Comparison of ENCODE assay signal across 10 mouse cellular contexts in the genomic region with DNA sequence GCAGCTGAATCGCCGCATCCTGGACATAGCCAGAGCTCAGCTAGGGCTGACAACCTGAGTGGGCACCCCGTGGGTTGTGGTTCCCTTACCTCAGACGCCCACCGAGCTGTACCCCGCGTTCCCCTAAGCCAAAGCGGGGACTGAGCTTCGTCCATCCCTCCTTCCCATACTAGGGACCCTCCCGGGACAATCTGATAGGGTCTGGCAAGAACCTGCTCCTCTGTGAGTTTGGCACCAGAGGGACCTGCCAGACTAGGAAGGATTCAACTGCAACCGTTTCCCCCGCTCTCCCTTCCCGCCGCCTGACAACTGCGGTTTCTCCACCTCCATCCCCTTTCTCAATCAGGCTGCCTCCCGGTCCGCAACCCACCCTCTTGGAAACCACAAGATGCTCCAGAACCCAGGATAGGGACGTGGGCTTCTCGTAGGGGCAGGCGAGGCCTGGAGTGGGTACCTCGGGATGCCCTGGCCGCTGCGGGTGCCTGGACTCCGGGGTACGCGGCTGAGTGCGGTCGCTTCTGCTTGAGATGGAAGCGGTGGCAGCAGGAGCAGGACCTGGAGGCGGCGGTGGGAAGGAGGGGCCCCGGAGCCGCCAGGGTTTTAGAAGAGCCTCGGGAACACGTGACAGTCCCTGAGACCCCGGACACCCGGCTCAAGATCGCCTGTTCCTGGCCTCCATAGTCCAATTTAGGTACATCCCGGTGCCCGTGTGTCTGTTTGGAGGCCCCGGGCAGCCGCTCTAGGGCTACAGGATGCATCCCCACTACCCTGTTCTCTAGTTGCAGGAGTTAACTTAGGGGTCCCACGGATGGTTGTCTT. TPM values are rescaled to one million over a fixed set of nuclear protein-coding genes. Genes with fewer than 3 reads are reported as not detected.
DNase-seq lines count a peak whose midpoint lies in the region; ATAC-seq lines count a peak whose summit lies in the region.
"Had no signal": no experiment of that assay in that cellular context is flagged by ENCODE, and none has a peak within 500 bp of the region (broad histone marks: within the 10 kb centered on the region; RNA-seq: fewer than 3 reads in every experiment).

A gene (minus strand): TSS at position 618 of the 819 bp plus-strand sequence.

- DNase-seq in cerebellum, postnatal 10 days: peak; percentile 55 to 60
- no peak for DNase-seq in cerebellum, adult 9-10 months
- peak; percentile 38 for DNase-seq in ES-CJ7 (ENCODE audit: low read depth, low spot score)
- DNase-seq in left cerebral cortex, adult 8-10 months (ENCODE audit: low spot score in 2 of 2): peak; percentile 20 to 50
- DNase-seq in spleen, postnatal 4 days (ENCODE audit: low spot score in 2 of 2): no peak
- no peak for DNase-seq in thymus, postnatal 4 days

- no peaks in the 10 kb centered on the region for H3K27me3 ChIP-seq in forebrain, embryonic 15.5 days
- H3K27me3 ChIP-seq in neural tube, embryonic 13.5 days: peaks cover 8% of the 10 kb centered on the region

- H3K36me3 ChIP-seq in forebrain, embryonic 15.5 days: no peaks in the 10 kb centered on the region
- no peaks in the 10 kb centered on the region for H3K36me3 ChIP-seq in neural tube, embryonic 13.5 days

- H3K27ac ChIP-seq in forebrain, embryonic 15.5 days (replicated peaks): no peak within 1 kb of the TSS
- peak within 1 kb of the TSS; percentile 11; the same call in 1 of the 2 replicates for H3K27ac ChIP-seq in neural tube, embryonic 13.5 days (replicated peaks)

- no peaks in the 10 kb centered on the region for H3K9me3 ChIP-seq in forebrain, embryonic 15.5 days
- no peaks in the 10 kb centered on the region for H3K9me3 ChIP-seq in neural tube, embryonic 13.5 days

- peak; percentile 84 for ATAC-seq in forebrain, embryonic 15.5 days (replicated peaks)
- peak; percentile 71 for ATAC-seq in neural tube, embryonic 13.5 days (ENCODE audit: low read depth)

- peak within 1 kb of the TSS; percentile 64 for H3K4me2 ChIP-seq in forebrain, embryonic 15.5 days (replicated peaks)
- peak within 1 kb of the TSS; percentile 70 for H3K4me2 ChIP-seq in neural tube, embryonic 13.5 days

- H3K9ac ChIP-seq in forebrain, embryonic 15.5 days (replicated peaks): peak within 1 kb of the TSS; percentile 71
- peak within 1 kb of the TSS; percentile 78 for H3K9ac ChIP-seq in neural tube, embryonic 13.5 days

- H3K4me1 ChIP-seq in forebrain, embryonic 15.5 days: peaks cover 4% of the 10 kb centered on the region; the same call in 1 of the 2 replicates
- H3K4me1 ChIP-seq in neural tube, embryonic 13.5 days (replicated peaks): peaks cover 21% of the 10 kb centered on the region

- 2% methylated on average over 43 of the region's 43 CpGs for WGBS in forebrain, embryonic 15.5 days
- WGBS in neural tube, embryonic 13.5 days: 2% methylated on average over 43 of the region's 43 CpGs

- H3K4me3 ChIP-seq in forebrain, embryonic 15.5 days: peak within 1 kb of the TSS; percentile 52
- H3K4me3 ChIP-seq in neural tube, embryonic 13.5 days: peak within 1 kb of the TSS; percentile 47
- H3K4me3 ChIP-seq: erythroblast, embryonic 14.5 days had no signal

RNA-seq across cellular contexts. Expression of the gene that starts here (rescaled TPM):
- 0.20 and 0.41 TPM in 2 replicates for polyA plus RNA-seq in forebrain, embryonic 15.5 days (2015; fragmentation: Nextera tagmentation; extraction: Ambion mirVana)
- 1 to 10 TPM; 4.9 to 6.1 (median 5.7) TPM for total RNA-seq in left cerebral cortex, adult 8-10 months (2022)
- polyA plus RNA-seq in neural tube, embryonic 13.5 days (2015; fragmentation: Nextera tagmentation; extraction: Ambion mirVana): 2.1 TPM in 2 replicates
- polyA plus RNA-seq: C2C12; erythroblast, embryonic 14.5 days had no signal

Comparison
In these comparisons a context has a peak if more than half of its experiments do, and no peak if none do; other contexts are left out.
1. DNase-seq: peak in cerebellum, postnatal 10 days (2 of 2), ES-CJ7 (single experiment) and left cerebral cortex, adult 8-10 months (2 of 2); none in cerebellum, adult 9-10 months (single experiment), spleen, postnatal 4 days (0 of 2) and thymus, postnatal 4 days (single experiment).
2. Peak in ATAC-seq, H3K4me3 ChIP-seq, H3K9ac ChIP-seq and H3K4me2 ChIP-seq in forebrain, embryonic 15.5 days; RNA of the gene not detected or under 1 TPM.